Mouse (Mus musculus) CH12.LX (cell line): ENCODE data around the gene Sptbn1.

Experiments used
- CHD2 ChIP-seq: IDR thresholded peaks from 2 replicates; pipeline ENCODE4 v1.6.1; 2011; ENCODE audit warnings: low read length, improper control_type of control experiment
- CTCF ChIP-seq, 2 experiments: IDR thresholded peaks in 1 of 2; conservative IDR thresholded peaks in 1 of 2; 2 replicates each; pipeline ENCODE4 v1.5.1; 2011 to 2012; ENCODE audit warnings: low read depth in 2 of 2, low read length in 2 of 2, improper control_type of control experiment in 1 of 2, inconsistent platforms in 1 of 2, mild to moderate bottlenecking in 1 of 2, moderate library complexity in 1 of 2
- EP300 ChIP-seq: IDR thresholded peaks from 2 replicates; pipeline ENCODE4 v1.6.1; 2011; ENCODE audit warnings: low read length, improper control_type of control experiment
- JUND ChIP-seq: conservative IDR thresholded peaks from 2 replicates; pipeline ENCODE4 v1.6.1; 2011; ENCODE audit warnings: low read depth, low read length, improper control_type of control experiment
- MAFK ChIP-seq: IDR thresholded peaks from 2 replicates; pipeline ENCODE4 v1.6.1; 2011; ENCODE audit warnings: low read length, improper control_type of control experiment; ENCODE audit not compliant: insufficient replicate concordance
- MAX ChIP-seq: IDR thresholded peaks from 2 replicates; pipeline ENCODE4 v1.6.1; 2011; ENCODE audit warnings: low read length, improper control_type of control experiment
- POLR2A ChIP-seq: IDR thresholded peaks from 2 replicates; pipeline ENCODE4 v1.6.1; 2011; ENCODE audit warnings: low read depth, mild to moderate bottlenecking, improper control_type of control experiment, low read length

GRCm38 (mm10) chr11:30210100-30210811 lies 57.7 kb downstream of the Sptbn1 start:
- TF ChIP-seq POLR2A (no peak), CHD2 (no peak), JUND (no peak), CTCF (conservative IDR thresholded peaks at IDR 0.05 in 1 of 2, IDR thresholded peaks at IDR 0.05 in 1 of 2; ENCODE audit: low read depth in 2 of 2, low read length in 2 of 2) (no peak), EP300 (no peak), MAX (no peak), MAFK (no peak)
